13 mouse cellular contexts compared by ENCODE assay signal in genomic region chr4:39345139-39345412, GRCm38 (mm10).
DNase-seq lines count a peak whose midpoint lies in the region; ATAC-seq and TF ChIP-seq lines count a peak whose summit lies in the region.
"Had no signal": no experiment of that assay in that cellular context is flagged by ENCODE, and none has a peak within 500 bp of the region (broad histone marks: within the 10 kb centered on the region; RNA-seq: fewer than 3 reads in every experiment).

No protein-coding gene starts in this region.

- H3K4me1 ChIP-seq in hindbrain, embryonic 14.5 days (replicated peaks; ENCODE audit: control insufficient read depth, insufficient read depth, low read length) = peaks cover 6% of the 10 kb centered on the region; the same call in 1 of the 2 replicates
- no peaks in the 10 kb centered on the region; the same call in 1 of the 2 replicates for H3K4me1 ChIP-seq in midbrain, postnatal 0 days (ENCODE audit: insufficient read depth, low read length)
- H3K4me1 ChIP-seq: embryonic facial prominence, embryonic 10.5 days; liver, embryonic 13.5 days had no signal

- TF ChIP-seq CTCF in midbrain, postnatal 0 days (IDR thresholded peaks at IDR 0.05) = no peak

- peak overlapping the region; percentile 54; the same call in 1 of the 2 replicates for H3K27ac ChIP-seq in hindbrain, embryonic 14.5 days
- no peak overlapping the region for H3K27ac ChIP-seq in midbrain, postnatal 0 days (ENCODE audit: low read depth, low read length)
- H3K27ac ChIP-seq: embryonic facial prominence, embryonic 10.5 days; left cerebral cortex, adult 2 months; liver, embryonic 13.5 days had no signal

- no peaks in the 10 kb centered on the region for H3K36me3 ChIP-seq in hindbrain, embryonic 14.5 days (replicated peaks; ENCODE audit: control insufficient read depth, insufficient read depth)
- H3K36me3 ChIP-seq in midbrain, postnatal 0 days (ENCODE audit: insufficient read depth, low read length) = no peaks in the 10 kb centered on the region
- H3K36me3 ChIP-seq: embryonic facial prominence, embryonic 10.5 days; liver, embryonic 13.5 days had no signal

- peak; percentile 4 for DNase-seq in cerebellum, adult 9-11 months
- no peak for DNase-seq in cerebellum, adult 18-20 months
- DNase-seq in brain, embryonic 18.5 days (ENCODE audit: low read depth, low spot score) = peak; percentile 8
- no peak for DNase-seq in hindbrain, embryonic 14.5 days (ENCODE audit: low spot score)
- peak; percentile 22 for DNase-seq in midbrain, postnatal 0 days (ENCODE audit: low spot score)
- DNase-seq in kidney, postnatal 4 days = no peak
- no peak for DNase-seq in spleen, postnatal 14 days (ENCODE audit: low spot score in 2 of 2)
- no peak for DNase-seq in adipocyte (ENCODE audit: low spot score)
- DNase-seq: cerebellum, adult 11 months; liver, embryonic 13.5 days; thymus, postnatal 36 days had no signal

- no peak overlapping the region; the same call in 1 of the 2 replicates for H3K4me2 ChIP-seq in hindbrain, embryonic 14.5 days (replicated peaks)
- no peak overlapping the region for H3K4me2 ChIP-seq in midbrain, postnatal 0 days (ENCODE audit: low read depth, low read length, poor library complexity, severe bottlenecking)
- H3K4me2 ChIP-seq: liver, embryonic 13.5 days had no signal

- 6% methylated on average over 1 of the region's 1 CpGs for WGBS in hindbrain, embryonic 14.5 days
- WGBS in midbrain, postnatal 0 days = 4% methylated on average over 1 of the region's 1 CpGs

- no peak overlapping the region for H3K9ac ChIP-seq in hindbrain, embryonic 14.5 days
- H3K9ac ChIP-seq in midbrain, postnatal 0 days (replicated peaks; ENCODE audit: low read length, poor library complexity, severe bottlenecking) = no peak overlapping the region
- H3K9ac ChIP-seq: liver, embryonic 13.5 days had no signal

- peak; percentile 78; the same call in 1 of the 2 replicates for ATAC-seq in hindbrain, embryonic 14.5 days (ENCODE audit: low FRiP score)
- ATAC-seq in midbrain, postnatal 0 days (ENCODE audit: low FRiP score) = 0 out of 2 replicates have a peak, but pooled peaks have one; percentile 41

- H3K4me3 ChIP-seq in hindbrain, embryonic 14.5 days (replicated peaks; ENCODE audit: low read length) = no peak overlapping the region
- H3K4me3 ChIP-seq in midbrain, postnatal 0 days (ENCODE audit: low read depth, low read length) = no peak overlapping the region
- H3K4me3 ChIP-seq: embryonic facial prominence, embryonic 10.5 days; left cerebral cortex, adult 2 months; liver, embryonic 13.5 days had no signal

- no peaks in the 10 kb centered on the region for H3K9me3 ChIP-seq in hindbrain, embryonic 14.5 days (ENCODE audit: control insufficient read depth, low read length)
- no peaks in the 10 kb centered on the region for H3K9me3 ChIP-seq in midbrain, postnatal 0 days (ENCODE audit: low read length)
- H3K9me3 ChIP-seq: embryonic facial prominence, embryonic 10.5 days; liver, embryonic 13.5 days had no signal

- H3K27me3 ChIP-seq in hindbrain, embryonic 14.5 days (ENCODE audit: control insufficient read depth, insufficient read depth, low read length) = no peaks in the 10 kb centered on the region
- H3K27me3 ChIP-seq in midbrain, postnatal 0 days (ENCODE audit: insufficient read depth, low read length) = no peaks in the 10 kb centered on the region
- H3K27me3 ChIP-seq: liver, embryonic 13.5 days had no signal

Comparison
In these comparisons a context has a peak if more than half of its experiments do, and no peak if none do; other contexts are left out.
1. DNase-seq: peak in cerebellum, adult 9-11 months (single experiment), brain, embryonic 18.5 days (single experiment) and midbrain, postnatal 0 days (single experiment); none in cerebellum, adult 18-20 months (0 of 2), hindbrain, embryonic 14.5 days (single experiment), kidney, postnatal 4 days (0 of 2), spleen, postnatal 14 days (0 of 2) and adipocyte (single experiment).